Mouse (Mus musculus): ENCODE results near the gene Pou2f1.

GRCm38 (mm10) chr1:165862059-165862458 lies 140.4 kb downstream of the Pou2f1 start:
- TF ChIP-seq EP300 (IDR thresholded peaks at IDR 0.05; ENCODE audit: insufficient read depth, low read depth, low read length): no peak
- TF ChIP-seq CTCF (IDR thresholded peaks at IDR 0.05; ENCODE audit: low read depth, low read length): no peak
- no peak for TF ChIP-seq POLR2A (IDR thresholded peaks at IDR 0.05; ENCODE audit: insufficient read depth, low read length)
